Mouse (Mus musculus): ENCODE data around the gene Saysd1.

GRCm38 (mm10) chr14:20179080-20179479, 40.7 kb upstream of the Saysd1 start:
- TF ChIP-seq CHD2 (IDR thresholded peaks at IDR 0.05; ENCODE audit: low read depth, low read length), result no peak
- no peak for TF ChIP-seq ZC3H11A (IDR thresholded peaks at IDR 0.05; ENCODE audit: borderline replicate concordance, low read depth, low read length)
- no peak for TF ChIP-seq ZNF384 (IDR thresholded peaks at IDR 0.05; ENCODE audit: low read depth, low read length)

All from ES-E14 (cell line).